Mouse (Mus musculus) hindbrain, embryonic 15.5 days (tissue): Measurements from ENCODE around the gene Afap1l2. TPM values are rescaled to one million over a fixed set of nuclear protein-coding genes. Genes with fewer than 3 reads are reported as not detected.

Source experiments
- ATAC-seq: fragments of 200-750 bp; cut with Nextera tagmentation; 2 replicates; pipeline ENCODE4 v1.8.0; 2017; ENCODE audit warnings: low read depth, moderate number of reproducible peaks, moderate TSS enrichment; ENCODE audit not compliant: low FRiP score
- H3K27ac ChIP-seq: fragments of 300-500 bp; sonication (generic); replicated peaks from 2 replicates; pipeline ENCODE4 v1.5.1; 2015; ENCODE audit warnings: mild to moderate bottlenecking, inconsistent platforms
- H3K27me3 ChIP-seq: fragments of 300-500 bp; sonication (generic); 2 replicates; pipeline ENCODE4 v1.6.1; 2015; ENCODE audit warnings: control low read depth, inconsistent platforms
- H3K36me3 ChIP-seq: fragments of 300-500 bp; sonication (generic); 2 replicates; pipeline ENCODE4 v1.6.1; 2015; ENCODE audit warnings: control low read depth, inconsistent platforms
- H3K4me1 ChIP-seq: fragments of 300-500 bp; sonication (generic); replicated peaks from 2 replicates; pipeline ENCODE4 v1.6.1; 2015; ENCODE audit warnings: control low read depth, inconsistent platforms
- H3K4me2 ChIP-seq: fragments of 300-500 bp; sonication (generic); 2 replicates; pipeline ENCODE4 v1.6.1; 2015; ENCODE audit warnings: moderate library complexity, mild to moderate bottlenecking, inconsistent platforms
- H3K4me3 ChIP-seq: fragments of 300-500 bp; sonication (generic); 2 replicates; pipeline ENCODE4 v1.5.1; 2015; ENCODE audit warnings: mild to moderate bottlenecking, inconsistent platforms
- H3K9ac ChIP-seq: fragments of 300-500 bp; sonication (generic); 2 replicates; pipeline ENCODE4 v1.6.1; 2015; ENCODE audit warnings: inconsistent platforms
- H3K9me3 ChIP-seq: fragments of 300-500 bp; sonication (generic); 2 replicates; pipeline ENCODE4 v1.6.1; 2016; ENCODE audit warnings: control low read depth, inconsistent platforms
- WGBS: fragments of 180-500 bp; shearing (Covaris S2); methylation state at CpG from one replicate; pipeline ENCODE4 v1.1.7; 2015; 5-methylcytosine and 5-hydroxymethylcytosine counted together
- polyA plus RNA-seq: library from polyadenylated mRNA; unstranded; fragments of >200 nt; fragmentation: Nextera tagmentation; extraction: Ambion mirVana; gene quantifications from 2 replicates; pipeline ENCODE4 v1.2.1, GENCODE M21; 2015

Gene Afap1l2
- polyA plus RNA-seq = 14.5 and 16.4 TPM in 2 replicates

GRCm38 (mm10) chr19:57007781-57008710 lies at the start of gene Afap1l2:
TSS of gene Afap1l2 (minus strand) at chr19:57008228.
- Histone ChIP-seq H3K9ac (peak within 1 kb of the TSS; percentile 43), H3K27ac (peak within 1 kb of the TSS; percentile 9; the same call in 1 of the 2 replicates), H3K9me3 (no peaks in the 10 kb centered on the region), H3K4me1 (peaks cover 22% of the 10 kb centered on the region), H3K36me3 (no peaks in the 10 kb centered on the region), H3K4me3 (peak within 1 kb of the TSS; percentile 45), H3K4me2 (peak within 1 kb of the TSS; percentile 84), H3K27me3 (peaks cover 16% of the 10 kb centered on the region)
- 2% methylated on average over 68 of the region's 68 CpGs for WGBS
- ATAC-seq = peak; percentile 39; the same call in 1 of the 2 replicates

GRCm38 (mm10) chr19:57057568-57057967 lies 49.5 kb upstream of the Afap1l2 start:
- 96% methylated on average over 2 of the region's 2 CpGs for WGBS

GRCm38 (mm10) chr19:57055215-57056120 lies 47.4 kb upstream of the Afap1l2 start:
- H3K36me3 ChIP-seq = peaks cover 6% of the 10 kb centered on the region
- WGBS = 88% methylated on average over 16 of the region's 16 CpGs
- H3K27me3 ChIP-seq = no peaks in the 10 kb centered on the region
- no peak overlapping the region for H3K9ac ChIP-seq
- no peak for ATAC-seq
- no peak overlapping the region for H3K4me3 ChIP-seq
- H3K9me3 ChIP-seq = no peaks in the 10 kb centered on the region
- no peaks in the 10 kb centered on the region; the same call in 1 of the 2 replicates for H3K4me1 ChIP-seq
- H3K27ac ChIP-seq = no peak overlapping the region
- no peak overlapping the region for H3K4me2 ChIP-seq

More at GRCm38 (mm10) chr19:57057568-57057967, 49.5 kb upstream of the Afap1l2 start:
- peaks cover 6% of the 10 kb centered on the region for H3K36me3 ChIP-seq
- H3K4me3 ChIP-seq = no peak overlapping the region
- H3K4me1 ChIP-seq = no peaks in the 10 kb centered on the region
- no peak overlapping the region for H3K27ac ChIP-seq
- H3K27me3 ChIP-seq = no peaks in the 10 kb centered on the region
- no peaks in the 10 kb centered on the region for H3K9me3 ChIP-seq
- no peak for ATAC-seq
- no peak overlapping the region for H3K4me2 ChIP-seq
- no peak overlapping the region for H3K9ac ChIP-seq

- Histone ChIP-seq H3K36me3 (peaks cover 5% of the 10 kb centered on the region), H3K4me3 (no peak overlapping the region), H3K9me3 (no peaks in the 10 kb centered on the region), H3K27ac (no peak overlapping the region), H3K4me2 (no peak overlapping the region), H3K27me3 (no peaks in the 10 kb centered on the region), H3K4me1 (peaks cover 14% of the 10 kb centered on the region), H3K9ac (no peak overlapping the region)
- ATAC-seq = no peak
- WGBS = 72% methylated on average over 8 of the region's 8 CpGs
Measured at GRCm38 (mm10) chr19:57052959-57053358, 44.9 kb upstream of the Afap1l2 start.

GRCm38 (mm10) chr19:57052016-57052415 lies 44.0 kb upstream of the Afap1l2 start:
- H3K9me3 ChIP-seq = no peaks in the 10 kb centered on the region
- H3K4me1 ChIP-seq = peaks cover 17% of the 10 kb centered on the region
- WGBS = 98% methylated on average over 7 of the region's 7 CpGs
- no peak overlapping the region for H3K9ac ChIP-seq
- no peak for ATAC-seq
- no peaks in the 10 kb centered on the region for H3K27me3 ChIP-seq
- no peak overlapping the region for H3K4me2 ChIP-seq
- H3K27ac ChIP-seq = no peak overlapping the region
- H3K36me3 ChIP-seq = no peaks in the 10 kb centered on the region
- no peak overlapping the region for H3K4me3 ChIP-seq

- WGBS = 33% methylated on average over 16 of the region's 16 CpGs
- no peak overlapping the region for H3K27ac ChIP-seq
- H3K4me3 ChIP-seq = no peak overlapping the region
- H3K4me1 ChIP-seq = peaks cover 17% of the 10 kb centered on the region
- H3K4me2 ChIP-seq = peak overlapping the region; percentile 10; the same call in 1 of the 2 replicates
- ATAC-seq = 0 out of 2 replicates have a peak, but pooled peaks have one; percentile 56
- H3K9me3 ChIP-seq = no peaks in the 10 kb centered on the region
- no peaks in the 10 kb centered on the region for H3K27me3 ChIP-seq
- no peak overlapping the region for H3K9ac ChIP-seq
- no peaks in the 10 kb centered on the region for H3K36me3 ChIP-seq
Measured at GRCm38 (mm10) chr19:57049592-57050090, 41.6 kb upstream of the Afap1l2 start.

GRCm38 (mm10) chr19:57047671-57048320 lies 39.8 kb upstream of the Afap1l2 start:
- no peak overlapping the region for H3K4me2 ChIP-seq
- peaks cover 17% of the 10 kb centered on the region for H3K4me1 ChIP-seq
- no peak overlapping the region for H3K4me3 ChIP-seq
- no peaks in the 10 kb centered on the region for H3K9me3 ChIP-seq
- H3K27me3 ChIP-seq = no peaks in the 10 kb centered on the region
- peaks cover 10% of the 10 kb centered on the region for H3K36me3 ChIP-seq
- no peak for ATAC-seq
- WGBS = 72% methylated on average over 9 of the region's 9 CpGs
- H3K9ac ChIP-seq = no peak overlapping the region
- no peak overlapping the region for H3K27ac ChIP-seq

GRCm38 (mm10) chr19:57039258-57039657 lies 31.2 kb upstream of the Afap1l2 start:
- H3K4me1 ChIP-seq = peaks cover 3% of the 10 kb centered on the region; the same call in 1 of the 2 replicates
- WGBS = 65% methylated on average over 6 of the region's 6 CpGs
- no peak overlapping the region for H3K4me2 ChIP-seq
- H3K9me3 ChIP-seq = no peaks in the 10 kb centered on the region
- no peak overlapping the region for H3K27ac ChIP-seq
- H3K36me3 ChIP-seq = peaks cover 48% of the 10 kb centered on the region
- H3K4me3 ChIP-seq = no peak overlapping the region
- H3K27me3 ChIP-seq = no peaks in the 10 kb centered on the region
- ATAC-seq = no peak
- H3K9ac ChIP-seq = no peak overlapping the region

GRCm38 (mm10) chr19:57036860-57037259 lies 28.8 kb upstream of the Afap1l2 start:
- H3K4me3 ChIP-seq = no peak overlapping the region
- H3K9ac ChIP-seq = no peak overlapping the region
- no peak overlapping the region for H3K27ac ChIP-seq
- H3K4me1 ChIP-seq = peaks cover 4% of the 10 kb centered on the region; the same call in 1 of the 2 replicates
- 75% methylated on average over 15 of the region's 15 CpGs for WGBS
- no peaks in the 10 kb centered on the region for H3K9me3 ChIP-seq
- no peaks in the 10 kb centered on the region for H3K27me3 ChIP-seq
- ATAC-seq = no peak
- peaks cover 37% of the 10 kb centered on the region for H3K36me3 ChIP-seq
- H3K4me2 ChIP-seq = no peak overlapping the region

GRCm38 (mm10) chr19:57031582-57031981 lies 23.6 kb upstream of the Afap1l2 start:
- Histone ChIP-seq H3K27ac (no peak overlapping the region), H3K36me3 (peaks cover 5% of the 10 kb centered on the region; the same call in 1 of the 2 replicates), H3K4me2 (no peak overlapping the region), H3K4me3 (no peak overlapping the region), H3K9me3 (no peaks in the 10 kb centered on the region), H3K27me3 (no peaks in the 10 kb centered on the region), H3K9ac (no peak overlapping the region), H3K4me1 (peaks cover 4% of the 10 kb centered on the region; the same call in 1 of the 2 replicates)
- ATAC-seq = 0 out of 2 replicates have a peak, but pooled peaks have one; percentile 38
- WGBS = 73% methylated on average over 4 of the region's 4 CpGs

GRCm38 (mm10) chr19:57029461-57029860 lies 21.4 kb upstream of the Afap1l2 start:
- H3K4me2 ChIP-seq = no peak overlapping the region
- no peak overlapping the region for H3K4me3 ChIP-seq
- peaks cover 4% of the 10 kb centered on the region; the same call in 1 of the 2 replicates for H3K4me1 ChIP-seq
- ATAC-seq = no peak
- H3K36me3 ChIP-seq = no peaks in the 10 kb centered on the region
- H3K9ac ChIP-seq = no peak overlapping the region
- H3K27me3 ChIP-seq = no peaks in the 10 kb centered on the region
- no peaks in the 10 kb centered on the region for H3K9me3 ChIP-seq
- no peak overlapping the region for H3K27ac ChIP-seq
- WGBS = 95% methylated on average over 6 of the region's 6 CpGs
